Mouse (Mus musculus) neural tube, embryonic 14.5 days (tissue): ENCODE measurements around the gene Ago4. TPM values are rescaled to one million over a fixed set of nuclear protein-coding genes. Genes with fewer than 3 reads are reported as not detected.

Experiments
- ATAC-seq: fragments of 200-750 bp; cut with Nextera tagmentation; 2 replicates; pipeline ENCODE4 v1.8.0; 2017; ENCODE audit warnings: low read depth, mild to moderate bottlenecking, moderate TSS enrichment, moderate library complexity
- H3K27ac ChIP-seq: fragments of 300-500 bp; sonication (generic); 2 replicates; pipeline ENCODE4 v1.5.1; 2014; ENCODE audit warnings: low read depth, mild to moderate bottlenecking, control low read depth, low read length, moderate library complexity, mixed read lengths
- H3K27me3 ChIP-seq: fragments of 300-500 bp; sonication (generic); 2 replicates; pipeline ENCODE4 v1.6.1; 2014; ENCODE audit warnings: low read length; ENCODE audit not compliant: control insufficient read depth, insufficient read depth
- H3K36me3 ChIP-seq: fragments of 300-500 bp; sonication (generic); 2 replicates; pipeline ENCODE4 v1.6.1; 2014; ENCODE audit warnings: low read length, mixed read lengths; ENCODE audit not compliant: control insufficient read depth, insufficient read depth
- H3K4me1 ChIP-seq: fragments of 300-500 bp; sonication (generic); 2 replicates; pipeline ENCODE4 v1.6.1; 2014; ENCODE audit warnings: low read length; ENCODE audit not compliant: control insufficient read depth, insufficient read depth
- H3K4me2 ChIP-seq: fragments of 300-500 bp; sonication (generic); 2 replicates; pipeline ENCODE4 v1.6.1; 2014; ENCODE audit warnings: mild to moderate bottlenecking, low read depth, low read length, control low read depth
- H3K4me3 ChIP-seq: fragments of 300-500 bp; sonication (generic); 2 replicates; pipeline ENCODE4 v1.5.1; 2014; ENCODE audit warnings: low read depth, low read length, control low read depth, mixed read lengths
- H3K9ac ChIP-seq: fragments of 300-500 bp; sonication (generic); replicated peaks from 2 replicates; pipeline ENCODE4 v1.6.1; 2014; ENCODE audit warnings: low read depth, mild to moderate bottlenecking, control low read depth, low read length, mixed read lengths
- H3K9me3 ChIP-seq: fragments of 300-500 bp; sonication (generic); 2 replicates; pipeline ENCODE4 v1.6.1; 2016; ENCODE audit warnings: low read length; ENCODE audit not compliant: control insufficient read depth
- WGBS: fragments of 180-500 bp; shearing (Covaris S2); extraction: QIAGEN DNeasy Blood & Tissue Kit; methylation state at CpG from one replicate; pipeline ENCODE4 v1.1.7; 2014; 5-methylcytosine and 5-hydroxymethylcytosine counted together
- microRNA-seq: library from miRNA; unstranded; fragments of <30 nt; microRNA quantifications from one replicate; pipeline ENCODE4, GENCODE M21; 2016
- polyA plus RNA-seq: library from polyadenylated mRNA; unstranded; fragments of >200 nt; fragmentation: Nextera tagmentation; extraction: Ambion mirVana; gene quantifications from 2 replicates; pipeline ENCODE4 v1.2.1, GENCODE M21; 2014

Ago4 gene
- polyA plus RNA-seq, 1 experiment from 2014 or later: 11.3 TPM

GRCm38 (mm10) chr4:126455441-126455840, 77.8 kb downstream of the Ago4 start:
- H3K9me3 ChIP-seq: no peaks in the 10 kb centered on the region
- H3K4me3 ChIP-seq: no peak overlapping the region
- no peak overlapping the region for H3K9ac ChIP-seq
- no peak for ATAC-seq
- 91% methylated on average over 7 of the region's 7 CpGs for WGBS
- H3K27ac ChIP-seq: no peak overlapping the region
- peaks cover 66% of the 10 kb centered on the region for H3K36me3 ChIP-seq
- H3K4me1 ChIP-seq: no peaks in the 10 kb centered on the region
- no peaks in the 10 kb centered on the region for H3K27me3 ChIP-seq
- no peak overlapping the region for H3K4me2 ChIP-seq

GRCm38 (mm10) chr4:126454547-126455254, 78.6 kb downstream of the Ago4 start:
- Histone ChIP-seq H3K4me1 (no peaks in the 10 kb centered on the region), H3K4me2 (no peak overlapping the region), H3K9me3 (no peaks in the 10 kb centered on the region), H3K27me3 (no peaks in the 10 kb centered on the region), H3K9ac (no peak overlapping the region), H3K27ac (no peak overlapping the region), H3K4me3 (no peak overlapping the region), H3K36me3 (peaks cover 66% of the 10 kb centered on the region)
- no peak for ATAC-seq
- 93% methylated on average over 5 of the region's 5 CpGs for WGBS

- no peak overlapping the region for H3K27ac ChIP-seq
- H3K9me3 ChIP-seq: no peaks in the 10 kb centered on the region
- H3K4me2 ChIP-seq: no peak overlapping the region
- H3K36me3 ChIP-seq: peaks cover 66% of the 10 kb centered on the region
- H3K4me3 ChIP-seq: no peak overlapping the region
- ATAC-seq: no peak
- no peaks in the 10 kb centered on the region for H3K4me1 ChIP-seq
- 91% methylated on average over 1 of the region's 1 CpGs for WGBS
- no peaks in the 10 kb centered on the region for H3K27me3 ChIP-seq
- H3K9ac ChIP-seq: no peak overlapping the region
These were observed 83.0 kb downstream of the Ago4 start for GRCm38 (mm10) chr4:126450268-126450667.

GRCm38 (mm10) chr4:126447126-126447525, 86.1 kb downstream of the Ago4 start:
- WGBS: 86% methylated on average over 7 of the region's 7 CpGs
- Histone ChIP-seq H3K4me1 (no peaks in the 10 kb centered on the region), H3K9me3 (no peaks in the 10 kb centered on the region), H3K36me3 (peaks cover 50% of the 10 kb centered on the region; the same call in 1 of the 2 replicates), H3K9ac (no peak overlapping the region), H3K4me2 (no peak overlapping the region), H3K27me3 (no peaks in the 10 kb centered on the region), H3K27ac (no peak overlapping the region), H3K4me3 (no peak overlapping the region)
- no peak for ATAC-seq

GRCm38 (mm10) chr4:126444528-126444927, 88.7 kb downstream of the Ago4 start:
- Histone ChIP-seq H3K4me2 (no peak overlapping the region), H3K4me1 (no peaks in the 10 kb centered on the region), H3K36me3 (peaks cover 61% of the 10 kb centered on the region), H3K4me3 (no peak overlapping the region), H3K27ac (no peak overlapping the region), H3K27me3 (no peaks in the 10 kb centered on the region), H3K9me3 (no peaks in the 10 kb centered on the region), H3K9ac (no peak overlapping the region)
- 92% methylated on average over 3 of the region's 3 CpGs for WGBS
- no peak for ATAC-seq

Small RNA genes lying within 50 kb of the gene (microRNA-seq; reads per million reads assigned to microRNA genes)
- gene Mir7119: not detected

Other genes with a start within 250 kb of the Ago4 start
- 1.3 and 6.1 TPM in 2 replicates for gene Col8a2, start 246.7 kb downstream of the Ago4 start, polyA plus RNA-seq
- gene Adprhl2, start 211.8 kb downstream of the Ago4 start, polyA plus RNA-seq: 51.7 and 54.1 TPM in 2 replicates
- 7.7 and 8.8 TPM in 2 replicates for gene Tekt2, start 207.8 kb downstream of the Ago4 start, polyA plus RNA-seq
- gene Ago3, start 103.9 kb downstream of the Ago4 start, polyA plus RNA-seq: 15.0 and 22.9 TPM in 2 replicates
- 15.7 and 18.8 TPM in 2 replicates for gene Ago1, start 64.9 kb downstream of the Ago4 start, polyA plus RNA-seq
- gene Clspn, start 23.5 kb upstream of the Ago4 start, polyA plus RNA-seq: 3.0 and 3.4 TPM in 2 replicates
- gene 5730409E04Rik, start 76.3 kb upstream of the Ago4 start, polyA plus RNA-seq: 16.5 and 23.7 TPM in 2 replicates
- gene Psmb2, start 144.2 kb upstream of the Ago4 start, polyA plus RNA-seq: 420 and 451 TPM in 2 replicates
- gene Tfap2e, start 202.8 kb upstream of the Ago4 start, polyA plus RNA-seq: not detected in 2 replicates
- gene Ncdn, start 220.0 kb upstream of the Ago4 start, polyA plus RNA-seq: 110 and 111 TPM in 2 replicates
- 43.2 and 47.2 TPM in 2 replicates for gene AU040320, start 220.1 kb upstream of the Ago4 start, polyA plus RNA-seq